Mouse (Mus musculus) myocyte (in vitro differentiated cells): ENCODE measurements around the gene St6galnac3.

ENCODE experiments used
- CEBPB ChIP-seq: IDR thresholded peaks from 2 replicates; pipeline ENCODE4 v1.6.1; 2011; ENCODE audit warnings: mild to moderate bottlenecking, moderate library complexity; ENCODE audit not compliant: poor library complexity, insufficient read depth, severe bottlenecking
- MYOD1 ChIP-seq, 3 experiments: IDR thresholded peaks; one replicate each; pipeline ENCODE4 v1.6.1; 2011; ENCODE audit warnings: control low read depth in 2 of 3, low read depth in 2 of 3, mild to moderate bottlenecking in 2 of 3, moderate library complexity in 1 of 3; ENCODE audit not compliant: insufficient read length in 2 of 3, control insufficient read depth in 1 of 3
- MYOG ChIP-seq, 3 experiments: IDR thresholded peaks; one replicate each; pipeline ENCODE4 v1.6.1; 2011; ENCODE audit warnings: control low read depth in 2 of 3, low read depth in 2 of 3, mild to moderate bottlenecking in 2 of 3; ENCODE audit not compliant: insufficient read length in 2 of 3, control insufficient read depth in 1 of 3, insufficient read depth in 1 of 3
- POLR2A ChIP-seq: IDR thresholded peaks from one replicate; pipeline ENCODE4 v1.6.1; 2011; ENCODE audit warnings: low read depth, mild to moderate bottlenecking, control low read depth, moderate library complexity; ENCODE audit not compliant: insufficient read length
- POLR2AphosphoS2 ChIP-seq: IDR thresholded peaks from one replicate; pipeline ENCODE4 v1.6.1; 2011; ENCODE audit warnings: low read depth, control low read depth; ENCODE audit not compliant: insufficient read length
- TCF12 ChIP-seq: IDR thresholded peaks from one replicate; pipeline ENCODE4 v1.6.1; 2011; ENCODE audit warnings: mild to moderate bottlenecking, control low read depth; ENCODE audit not compliant: poor library complexity, insufficient read depth, severe bottlenecking
- USF1 ChIP-seq: IDR thresholded peaks from one replicate; pipeline ENCODE4 v1.6.1; 2011; ENCODE audit warnings: low read depth, mild to moderate bottlenecking, control low read depth, moderate library complexity

- TF ChIP-seq MYOG (IDR thresholded peaks at IDR 0.05; ENCODE audit: control insufficient read depth in 1 of 3, insufficient read depth in 1 of 3, insufficient read length in 2 of 3, low read depth in 2 of 3) (no peak), TCF12 (no peak), USF1 (no peak), POLR2AphosphoS2 (no peak), POLR2A (no peak), CEBPB (no peak), MYOD1 (IDR thresholded peaks at IDR 0.05; ENCODE audit: control insufficient read depth in 1 of 3, insufficient read length in 2 of 3, low read depth in 2 of 3) (no peak)
Observed at GRCm38 (mm10) chr3:153475919-153476318, 249.1 kb downstream of the St6galnac3 start.
